Mouse (Mus musculus) bone marrow macrophage, adult 2 months (primary cell): ENCODE measurements around the gene Nob1.

Experiments
- CTCF ChIP-seq: IDR thresholded peaks from 2 replicates; pipeline ENCODE4 v1.5.1; 2012; ENCODE audit warnings: low read depth, mild to moderate bottlenecking, low read length, moderate library complexity
- POLR2A ChIP-seq: IDR thresholded peaks from 2 replicates; pipeline ENCODE4 v1.6.1; 2012; ENCODE audit warnings: mild to moderate bottlenecking, low read depth, low read length, borderline replicate concordance

DNA sequence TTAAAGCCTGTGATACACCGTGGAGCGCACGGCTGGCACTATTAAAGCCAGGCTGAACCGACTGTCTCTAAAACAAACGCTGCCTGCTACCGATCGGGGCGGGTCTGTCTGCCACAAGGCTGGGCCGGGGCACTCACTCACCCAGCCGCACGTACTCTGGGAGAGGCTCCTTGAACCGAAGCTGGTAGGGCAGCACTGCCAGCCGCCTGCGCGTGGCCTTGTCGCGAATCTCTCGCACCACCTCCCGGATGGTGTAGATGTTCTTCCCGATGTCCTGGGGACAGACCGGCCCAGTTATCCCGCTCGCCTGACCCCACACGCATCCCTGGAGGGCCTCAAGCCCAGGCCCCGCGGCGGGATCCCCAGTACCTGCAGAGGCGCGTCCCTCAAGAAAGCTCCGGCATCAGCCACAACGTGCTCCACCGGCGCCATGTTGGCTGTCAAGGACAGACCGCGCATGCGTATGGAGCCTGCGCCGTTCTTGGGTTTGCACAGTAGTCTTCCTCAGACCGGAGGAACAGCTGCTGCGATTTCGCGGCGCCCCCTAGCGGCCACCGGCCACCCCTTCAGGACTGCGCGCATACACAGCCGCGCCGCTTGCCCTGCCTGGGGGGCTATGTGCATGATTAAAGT lies at the start of gene Nob1:
- TF ChIP-seq CTCF (peak; percentile 97), POLR2A (0 out of 2 replicates have a peak, but pooled peaks have one; percentile 29)
